Mouse (Mus musculus) midbrain, embryonic 14.5 days (tissue): ENCODE measurements around the gene Ap2m1. TPM values are rescaled to one million over a fixed set of nuclear protein-coding genes. Genes with fewer than 3 reads are reported as not detected.

ENCODE experiments used
- ATAC-seq: fragments of 200-750 bp; cut with Nextera tagmentation; 2 replicates; pipeline ENCODE4 v1.8.0; 2017; ENCODE audit warnings: moderate number of reproducible peaks, moderate library complexity; ENCODE audit not compliant: low FRiP score, low TSS enrichment
- DNase-seq: peaks from one replicate; pipeline ENCODE4 v3.0.0-alpha.2; 2015
- H3K27ac ChIP-seq: fragments of 300-500 bp; sonication (generic); replicated peaks from 2 replicates; pipeline ENCODE4 v1.5.1; 2014; ENCODE audit warnings: mild to moderate bottlenecking, low read depth, low read length, moderate library complexity
- H3K27me3 ChIP-seq: fragments of 300-500 bp; sonication (generic); 2 replicates; pipeline ENCODE4 v1.6.1; 2014; ENCODE audit warnings: low read length, control low read depth, mixed read lengths; ENCODE audit not compliant: control insufficient read depth, insufficient read depth
- H3K36me3 ChIP-seq: fragments of 300-500 bp; sonication (generic); 2 replicates; pipeline ENCODE4 v1.6.1; 2014; ENCODE audit warnings: low read length, control low read depth; ENCODE audit not compliant: control insufficient read depth, insufficient read depth
- H3K4me1 ChIP-seq: fragments of 300-500 bp; sonication (generic); 2 replicates; pipeline ENCODE4 v1.6.1; 2014; ENCODE audit warnings: mild to moderate bottlenecking, antibody characterized with exemption, low read length, control low read depth; ENCODE audit not compliant: control insufficient read depth, insufficient read depth
- H3K4me2 ChIP-seq: fragments of 300-500 bp; sonication (generic); 2 replicates; pipeline ENCODE4 v1.6.1; 2014; ENCODE audit warnings: mild to moderate bottlenecking, low read length, moderate library complexity
- H3K4me3 ChIP-seq: fragments of 300-500 bp; sonication (generic); replicated peaks from 2 replicates; pipeline ENCODE4 v1.5.1; 2014; ENCODE audit warnings: low read depth, low read length
- H3K9ac ChIP-seq: fragments of 300-500 bp; sonication (generic); replicated peaks from 2 replicates; pipeline ENCODE4 v1.6.1; 2014; ENCODE audit warnings: mild to moderate bottlenecking, low read length, moderate library complexity
- H3K9me3 ChIP-seq: fragments of 300-500 bp; sonication (generic); 2 replicates; pipeline ENCODE4 v1.6.1; 2016; ENCODE audit warnings: low read length, control low read depth, mixed read lengths; ENCODE audit not compliant: control insufficient read depth
- WGBS: fragments of 180-500 bp; shearing (Covaris S2); extraction: QIAGEN DNeasy Blood & Tissue Kit; methylation state at CpG from one replicate; pipeline ENCODE4 v1.1.7; 2014; 5-methylcytosine and 5-hydroxymethylcytosine counted together
- polyA plus RNA-seq: library from polyadenylated mRNA; unstranded; fragments of >200 nt; fragmentation: Nextera tagmentation; extraction: Ambion mirVana; gene quantifications from 2 replicates; pipeline ENCODE4 v1.2.1, GENCODE M21; 2014

Gene Ap2m1
- polyA plus RNA-seq, 1 experiment from 2014 or later, result 1,285 TPM

GRCm38 (mm10) chr16:20517216-20517615 lies 18.1 kb upstream of the Ap2m1 start:
- Histone ChIP-seq H3K36me3 (peaks cover 11% of the 10 kb centered on the region; the same call in 1 of the 2 replicates), H3K4me3 (peak overlapping the region; percentile 98), H3K9ac (peak overlapping the region; percentile 96), H3K27me3 (no peaks in the 10 kb centered on the region), H3K27ac (peak overlapping the region; percentile 94), H3K4me2 (peak overlapping the region; percentile 90), H3K9me3 (no peaks in the 10 kb centered on the region), H3K4me1 (peaks cover 16% of the 10 kb centered on the region)
- DNase-seq (no peak), ATAC-seq (no peak; the same call in none of the 2 replicates)
- WGBS, result 0% methylated on average over 26 of the region's 26 CpGs

- 4% methylated on average over 6 of the region's 6 CpGs for WGBS
Observed at GRCm38 (mm10) chr16:20517701-20518374, 17.4 kb upstream of the Ap2m1 start.

GRCm38 (mm10) chr16:20523886-20524285 lies 11.4 kb upstream of the Ap2m1 start:
- H3K27me3 ChIP-seq, result no peaks in the 10 kb centered on the region
- no peak for DNase-seq
- no peak overlapping the region for H3K4me3 ChIP-seq
- H3K9me3 ChIP-seq, result no peaks in the 10 kb centered on the region
- no peak overlapping the region for H3K4me2 ChIP-seq
- peaks cover 7% of the 10 kb centered on the region for H3K4me1 ChIP-seq
- WGBS, result 82% methylated on average over 10 of the region's 10 CpGs
- peaks cover 70% of the 10 kb centered on the region for H3K36me3 ChIP-seq
- H3K27ac ChIP-seq, result no peak overlapping the region
- no peak for ATAC-seq
- H3K9ac ChIP-seq, result no peak overlapping the region

More at GRCm38 (mm10) chr16:20517701-20518374, 17.4 kb upstream of the Ap2m1 start:
- peaks cover 12% of the 10 kb centered on the region for H3K36me3 ChIP-seq
- H3K9ac ChIP-seq, result peak overlapping the region; percentile 96
- H3K27ac ChIP-seq, result peak overlapping the region; percentile 94
- H3K9me3 ChIP-seq, result no peaks in the 10 kb centered on the region
- ATAC-seq (peak; percentile 68), DNase-seq (peak; percentile 75)
- H3K4me2 ChIP-seq, result peak overlapping the region; percentile 90
- peak overlapping the region; percentile 98 for H3K4me3 ChIP-seq
- H3K4me1 ChIP-seq, result peaks cover 16% of the 10 kb centered on the region
- no peaks in the 10 kb centered on the region for H3K27me3 ChIP-seq

GRCm38 (mm10) chr16:20528779-20529178 lies 6.5 kb upstream of the Ap2m1 start:
- no peaks in the 10 kb centered on the region for H3K9me3 ChIP-seq
- no peak overlapping the region for H3K27ac ChIP-seq
- H3K4me3 ChIP-seq, result no peak overlapping the region
- no peaks in the 10 kb centered on the region for H3K4me1 ChIP-seq
- H3K27me3 ChIP-seq, result no peaks in the 10 kb centered on the region
- peaks cover 93% of the 10 kb centered on the region for H3K36me3 ChIP-seq
- DNase-seq, result no peak
- no peak overlapping the region for H3K4me2 ChIP-seq
- H3K9ac ChIP-seq, result no peak overlapping the region
- no peak for ATAC-seq
- 94% methylated on average over 5 of the region's 5 CpGs for WGBS

- H3K36me3 ChIP-seq, result peaks cover 87% of the 10 kb centered on the region
- H3K27me3 ChIP-seq, result no peaks in the 10 kb centered on the region
- H3K4me3 ChIP-seq, result no peak overlapping the region
- no peak overlapping the region for H3K9ac ChIP-seq
- no peak overlapping the region for H3K27ac ChIP-seq
- WGBS, result 83% methylated on average over 1 of the region's 1 CpGs
- DNase-seq (no peak), ATAC-seq (no peak)
- H3K9me3 ChIP-seq, result no peaks in the 10 kb centered on the region
- no peaks in the 10 kb centered on the region for H3K4me1 ChIP-seq
- no peak overlapping the region for H3K4me2 ChIP-seq
Observed at GRCm38 (mm10) chr16:20529375-20529774, 5.9 kb upstream of the Ap2m1 start.

GRCm38 (mm10) chr16:20530941-20531340 lies 4.3 kb upstream of the Ap2m1 start:
- Histone ChIP-seq H3K4me1 (no peaks in the 10 kb centered on the region), H3K36me3 (peaks cover 73% of the 10 kb centered on the region), H3K4me3 (no peak overlapping the region), H3K9ac (no peak overlapping the region), H3K9me3 (no peaks in the 10 kb centered on the region), H3K27ac (no peak overlapping the region), H3K27me3 (no peaks in the 10 kb centered on the region), H3K4me2 (no peak overlapping the region)
- ATAC-seq (no peak), DNase-seq (no peak)
- WGBS, result 97% methylated on average over 20 of the region's 20 CpGs

GRCm38 (mm10) chr16:20534617-20535295 lies 522 bp upstream of the Ap2m1 start:
- DNase-seq (no peak), ATAC-seq (no peak)
- no peak overlapping the region for H3K9ac ChIP-seq
- no peak overlapping the region for H3K27ac ChIP-seq
- H3K4me3 ChIP-seq, result peak overlapping the region; percentile 91; the same call in 1 of the 2 replicates
- H3K4me2 ChIP-seq, result peak overlapping the region; percentile 26; the same call in 1 of the 2 replicates
- no peaks in the 10 kb centered on the region for H3K9me3 ChIP-seq
- no peaks in the 10 kb centered on the region for H3K27me3 ChIP-seq
- H3K36me3 ChIP-seq, result peaks cover 56% of the 10 kb centered on the region
- peaks cover 23% of the 10 kb centered on the region for H3K4me1 ChIP-seq
- 50% methylated on average over 10 of the region's 10 CpGs for WGBS

GRCm38 (mm10) chr16:20536081-20536665 lies 895 bp downstream of the Ap2m1 start:
- Histone ChIP-seq H3K4me1 (peaks cover 23% of the 10 kb centered on the region), H3K4me2 (peak overlapping the region; percentile 95), H3K9ac (peak overlapping the region; percentile 96), H3K4me3 (peak overlapping the region; percentile 91), H3K27ac (peak overlapping the region; percentile 87; the same call in 1 of the 2 replicates), H3K36me3 (peaks cover 57% of the 10 kb centered on the region), H3K27me3 (no peaks in the 10 kb centered on the region), H3K9me3 (no peaks in the 10 kb centered on the region)
- 33% methylated on average over 9 of the region's 9 CpGs for WGBS
- DNase-seq (no peak), ATAC-seq (no peak)
